Mouse (Mus musculus) gonadal fat pad, adult 2 months (tissue): ENCODE data around the gene Bfsp2. TPM values are rescaled to one million over a fixed set of nuclear protein-coding genes. Genes with fewer than 3 reads are reported as not detected.
A peak's percentile ranks its signal among the peaks of the same experiment; 100 is the strongest.

Source experiments
- DNase-seq: peaks from one replicate; pipeline ENCODE4 v3.0.0-alpha.2; 2012; ENCODE audit warnings: low read depth
- polyA plus RNA-seq: library from polyadenylated mRNA; depleted of rRNA; stranded (reverse); fragments of >200 nt; gene quantifications from 2 replicates; pipeline ENCODE4 v1.2.3, GENCODE M21; 2012

The Bfsp2 gene
- polyA plus RNA-seq, 1 experiment: not detected

- DNase-seq: no peak
Measured at GRCm38 (mm10) chr9:103485606-103486005, 5.4 kb upstream of the Bfsp2 start.

GRCm38 (mm10) chr9:103480603-103481220 is 492 bp upstream of the Bfsp2 start:
- DNase-seq: no peak

- DNase-seq: no peak
Measured at GRCm38 (mm10) chr9:103475414-103475813, 4.8 kb downstream of the Bfsp2 start.

- no peak for DNase-seq
Measured at GRCm38 (mm10) chr9:103473915-103474688, 6.1 kb downstream of the Bfsp2 start.

- no peak for DNase-seq
Measured at GRCm38 (mm10) chr9:103471784-103472183, 8.4 kb downstream of the Bfsp2 start.

- no peak for DNase-seq
Measured at GRCm38 (mm10) chr9:103469516-103469915, 10.7 kb downstream of the Bfsp2 start.

GRCm38 (mm10) chr9:103468911-103469310 is 11.3 kb downstream of the Bfsp2 start:
- no peak for DNase-seq

GRCm38 (mm10) chr9:103465711-103466220 is 14.5 kb downstream of the Bfsp2 start:
- no peak for DNase-seq

GRCm38 (mm10) chr9:103465293-103465692 is 14.9 kb downstream of the Bfsp2 start:
- no peak for DNase-seq

GRCm38 (mm10) chr9:103463833-103464232 is 16.4 kb downstream of the Bfsp2 start:
- DNase-seq: no peak

GRCm38 (mm10) chr9:103459839-103460238 is 20.4 kb downstream of the Bfsp2 start:
- DNase-seq: no peak

- no peak for DNase-seq
Measured at GRCm38 (mm10) chr9:103459307-103459706, 20.9 kb downstream of the Bfsp2 start.

GRCm38 (mm10) chr9:103449651-103450050 is 30.6 kb downstream of the Bfsp2 start:
- DNase-seq: no peak

- DNase-seq: no peak
Measured at GRCm38 (mm10) chr9:103449092-103449491, 31.1 kb downstream of the Bfsp2 start.

GRCm38 (mm10) chr9:103444656-103445055 is 35.6 kb downstream of the Bfsp2 start:
- DNase-seq: no peak

- DNase-seq: no peak
Measured at GRCm38 (mm10) chr9:103443824-103444185, 36.4 kb downstream of the Bfsp2 start.

- peak; percentile 16 for DNase-seq
Measured at GRCm38 (mm10) chr9:103443121-103443823, 36.9 kb downstream of the Bfsp2 start.

GRCm38 (mm10) chr9:103440597-103440996 is 39.6 kb downstream of the Bfsp2 start:
- no peak for DNase-seq

- DNase-seq: no peak
Measured at GRCm38 (mm10) chr9:103437104-103437503, 43.1 kb downstream of the Bfsp2 start.

GRCm38 (mm10) chr9:103434116-103434515 is 46.1 kb downstream of the Bfsp2 start:
- DNase-seq: no peak

GRCm38 (mm10) chr9:103432122-103432778 is 48.0 kb downstream of the Bfsp2 start:
- no peak for DNase-seq

- DNase-seq: no peak
Measured at GRCm38 (mm10) chr9:103431718-103432117, 48.5 kb downstream of the Bfsp2 start.
